Comparison of ENCODE assay signal across 15 mouse cellular contexts in the genomic region with DNA sequence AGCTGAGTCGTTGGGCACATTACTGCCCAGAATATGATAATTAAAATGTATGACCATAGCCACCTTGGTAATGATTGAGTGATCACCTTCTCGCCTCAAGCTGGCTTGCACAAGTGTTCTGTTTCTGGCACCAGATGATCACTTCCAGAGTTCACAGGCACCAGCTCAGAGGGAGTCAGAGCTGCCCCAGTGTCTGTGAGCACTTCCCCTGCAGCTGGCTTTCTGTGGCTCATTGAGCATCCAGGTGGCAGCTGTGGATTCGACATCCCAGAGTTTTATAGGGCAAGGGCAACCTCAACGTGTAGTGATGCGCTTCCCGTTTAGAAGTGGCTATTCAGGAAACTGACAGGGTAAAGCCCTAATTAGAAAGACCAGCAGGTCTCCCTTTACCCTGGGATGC.
DNase-seq lines count a peak whose midpoint lies in the region; ATAC-seq and TF ChIP-seq lines count a peak whose summit lies in the region.
"Had no signal": no experiment of that assay in that cellular context is flagged by ENCODE, and none has a peak within 500 bp of the region (broad histone marks: within the 10 kb centered on the region; RNA-seq: fewer than 3 reads in every experiment).

No protein-coding gene starts in this region.

- H3K27me3 ChIP-seq in kidney, postnatal 0 days (ENCODE audit: insufficient read depth, low read length): no peaks in the 10 kb centered on the region
- no peaks in the 10 kb centered on the region for H3K27me3 ChIP-seq in midbrain, postnatal 0 days (ENCODE audit: insufficient read depth, low read length)
- H3K27me3 ChIP-seq: embryonic facial prominence, embryonic 12.5 days had no signal

- intact Hi-C loops in left cerebral cortex, postnatal 10 days (cut with DNase I): no loop called here

- no peak overlapping the region for H3K4me3 ChIP-seq in kidney, postnatal 0 days (replicated peaks; ENCODE audit: low read depth, low read length)
- no peak overlapping the region for H3K4me3 ChIP-seq in midbrain, postnatal 0 days (ENCODE audit: low read depth, low read length)
- H3K4me3 ChIP-seq in lung, adult 2 months (replicated peaks; ENCODE audit: extremely low read depth, low read depth, low read length): no peak overlapping the region
- H3K4me3 ChIP-seq: embryonic facial prominence, embryonic 12.5 days; forebrain, embryonic 10.5 days had no signal

- H3K9ac ChIP-seq in kidney, postnatal 0 days (ENCODE audit: low read depth, low read length): no peak overlapping the region
- no peak overlapping the region for H3K9ac ChIP-seq in midbrain, postnatal 0 days (replicated peaks; ENCODE audit: low read length, poor library complexity, severe bottlenecking)
- H3K9ac ChIP-seq: embryonic facial prominence, embryonic 12.5 days had no signal

- WGBS in kidney, postnatal 0 days: 16% methylated on average over 6 of the region's 6 CpGs
- 26% methylated on average over 6 of the region's 6 CpGs for WGBS in midbrain, postnatal 0 days
- WGBS in lung, adult 2 months: 44% methylated on average over 6 of the region's 6 CpGs

- H3K9me3 ChIP-seq in kidney, postnatal 0 days (replicated peaks; ENCODE audit: low read length): no peaks in the 10 kb centered on the region
- no peaks in the 10 kb centered on the region for H3K9me3 ChIP-seq in midbrain, postnatal 0 days (ENCODE audit: low read length)
- H3K9me3 ChIP-seq: embryonic facial prominence, embryonic 12.5 days; forebrain, embryonic 10.5 days had no signal

- no peaks in the 10 kb centered on the region for H3K4me1 ChIP-seq in kidney, postnatal 0 days (replicated peaks; ENCODE audit: insufficient read depth, low read length)
- no peaks in the 10 kb centered on the region; the same call in 1 of the 2 replicates for H3K4me1 ChIP-seq in midbrain, postnatal 0 days (ENCODE audit: insufficient read depth, low read length)
- H3K4me1 ChIP-seq in lung, adult 2 months (ENCODE audit: control insufficient read depth, insufficient read depth, low read length): no peaks in the 10 kb centered on the region
- H3K4me1 ChIP-seq: embryonic facial prominence, embryonic 12.5 days had no signal

- peak; percentile 5 for DNase-seq in embryo, embryonic 10 days (ENCODE audit: low spot score)
- no peak for DNase-seq in embryo, embryonic 11 days
- peak; percentile 48 for DNase-seq in kidney, postnatal 0 days (ENCODE audit: low spot score)
- no peak for DNase-seq in kidney, postnatal 14 days
- peak; percentile 14 for DNase-seq in MN1 (ENCODE audit: low spot score)
- peak; percentile 22 for DNase-seq in midbrain, postnatal 0 days (ENCODE audit: low spot score)
- no peak for DNase-seq in left cerebral cortex, postnatal 10 days (ENCODE audit: extremely low spot score in 1 of 2, low spot score in 2 of 2)
- DNase-seq in lung, adult 2 months: no peak
- DNase-seq: adrenal gland, adult 2 months; cerebellum, adult 9-11 months; liver; thymus, adult 2 months had no signal

- H3K27ac ChIP-seq in kidney, postnatal 0 days: no peak overlapping the region
- no peak overlapping the region for H3K27ac ChIP-seq in midbrain, postnatal 0 days (ENCODE audit: low read depth, low read length)
- H3K27ac ChIP-seq: embryonic facial prominence, embryonic 12.5 days; forebrain, embryonic 10.5 days had no signal

- TF ChIP-seq POLR2A in lung, adult 2 months (IDR thresholded peaks at IDR 0.05; ENCODE audit: borderline replicate concordance, extremely low read depth, low read depth, low read length): no peak

- no peak for TF ChIP-seq CTCF in kidney, postnatal 0 days (IDR thresholded peaks at IDR 0.05; ENCODE audit: low read depth)
- no peak for TF ChIP-seq CTCF in midbrain, postnatal 0 days (IDR thresholded peaks at IDR 0.05)
- TF ChIP-seq CTCF in lung, adult 2 months (IDR thresholded peaks at IDR 0.05; ENCODE audit: insufficient read depth, low read length): no peak

- no peak overlapping the region for H3K4me2 ChIP-seq in kidney, postnatal 0 days (ENCODE audit: low read length)
- H3K4me2 ChIP-seq in midbrain, postnatal 0 days (ENCODE audit: low read depth, low read length, poor library complexity, severe bottlenecking): no peak overlapping the region
- H3K4me2 ChIP-seq: embryonic facial prominence, embryonic 12.5 days had no signal

- ATAC-seq in kidney, postnatal 0 days (replicated peaks; ENCODE audit: low FRiP score, low read depth): no peak; the same call in 1 of the 2 replicates
- no peak for ATAC-seq in midbrain, postnatal 0 days (ENCODE audit: low FRiP score)
- ATAC-seq: inflammation-experienced regulatory T-cells, adult 6 months had no signal

- no peaks in the 10 kb centered on the region for H3K36me3 ChIP-seq in kidney, postnatal 0 days (ENCODE audit: insufficient read depth, low read length)
- H3K36me3 ChIP-seq in midbrain, postnatal 0 days (ENCODE audit: insufficient read depth, low read length): no peaks in the 10 kb centered on the region
- H3K36me3 ChIP-seq: embryonic facial prominence, embryonic 12.5 days; forebrain, embryonic 10.5 days had no signal

Comparison
In these comparisons a context has a peak if more than half of its experiments do, and no peak if none do; other contexts are left out.
1. DNase-seq: peak in embryo, embryonic 10 days (single experiment), kidney, postnatal 0 days (single experiment), MN1 (single experiment) and midbrain, postnatal 0 days (single experiment); none in embryo, embryonic 11 days (single experiment), kidney, postnatal 14 days (single experiment), left cerebral cortex, postnatal 10 days (0 of 2) and lung, adult 2 months (single experiment).